Mouse (Mus musculus) liver, embryonic 14.5 days (tissue): ENCODE results near the gene Alpk3.

Source experiments
- CTCF ChIP-seq: IDR thresholded peaks from 2 replicates; pipeline ENCODE4 v1.5.1; 2016; ENCODE audit warnings: antibody characterized with exemption, low read depth, control low read depth
- EP300 ChIP-seq: IDR thresholded peaks from 2 replicates; pipeline ENCODE4 v1.6.1; 2016; ENCODE audit warnings: antibody characterized with exemption, low read depth

GRCm38 (mm10) chr7:81075299-81075698 is 17.9 kb downstream of the Alpk3 start:
- no peak for TF ChIP-seq CTCF
- TF ChIP-seq EP300 = no peak
